Mouse (Mus musculus): ENCODE data around the gene Tubg2.

DNA sequence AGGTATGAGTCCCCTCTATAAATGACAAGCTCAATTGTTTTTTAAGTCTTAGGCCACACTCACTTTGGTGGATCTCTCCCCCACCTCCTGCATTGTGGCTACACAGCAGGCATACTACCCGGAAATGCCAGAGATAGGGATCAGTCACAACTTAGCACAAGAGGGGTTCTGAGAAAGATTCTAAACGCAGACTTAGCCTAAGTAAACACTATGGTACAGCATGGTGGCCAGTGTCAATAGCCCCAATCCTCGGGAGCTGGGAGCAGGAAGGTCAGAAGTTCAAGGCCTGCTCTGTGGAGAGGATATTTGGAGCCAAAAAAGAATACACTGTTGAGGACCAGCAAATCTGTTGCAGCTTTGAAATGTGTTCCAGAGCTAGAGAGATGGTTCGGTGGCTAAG, 37.6 kb upstream of the Tubg2 start:
- TF ChIP-seq POLR2A (IDR thresholded peaks at IDR 0.05; ENCODE audit: insufficient read depth, low read depth, low read length) (no peak), CTCF (IDR thresholded peaks at IDR 0.05; ENCODE audit: insufficient read depth, low read depth, low read length) (no peak)
